Mouse (Mus musculus) testis, adult 2 months (tissue): Measurements from ENCODE around the gene Set. TPM values are rescaled to one million over a fixed set of nuclear protein-coding genes. Genes with fewer than 3 reads are reported as not detected.

Experiments used
- H3K27ac ChIP-seq: fragments of 200-500 bp; 2 replicates; pipeline ENCODE4 v1.5.1; 2012; ENCODE audit warnings: low read depth, low read length; ENCODE audit not compliant: control insufficient read depth, insufficient read depth
- H3K27me3 ChIP-seq: fragments of 200-500 bp; 2 replicates; pipeline ENCODE4 v1.6.1; 2012; ENCODE audit warnings: mild to moderate bottlenecking, low read length, moderate library complexity; ENCODE audit not compliant: control insufficient read depth, insufficient read depth
- H3K36me3 ChIP-seq: fragments of 200-500 bp; 2 replicates; pipeline ENCODE4 v1.6.1; 2012; ENCODE audit warnings: mild to moderate bottlenecking, low read length; ENCODE audit not compliant: control insufficient read depth, insufficient read depth
- H3K4me1 ChIP-seq: fragments of 200-500 bp; 2 replicates; pipeline ENCODE4 v1.6.1; 2012; ENCODE audit warnings: low read length; ENCODE audit not compliant: control insufficient read depth, insufficient read depth
- H3K4me3 ChIP-seq: fragments of 200-500 bp; 2 replicates; pipeline ENCODE4 v1.5.1; 2012; ENCODE audit warnings: low read depth, mild to moderate bottlenecking, low read length, moderate library complexity, mixed read lengths; ENCODE audit not compliant: control insufficient read depth
- CTCF ChIP-seq: fragments of 200-500 bp; IDR thresholded peaks from 2 replicates; pipeline ENCODE4 v1.5.1; 2012; ENCODE audit warnings: low read depth, mild to moderate bottlenecking, inconsistent platforms, low read length, moderate library complexity; ENCODE audit not compliant: control insufficient read depth, insufficient read depth, insufficient replicate concordance
- POLR2A ChIP-seq: fragments of 200-500 bp; IDR thresholded peaks from 2 replicates; pipeline ENCODE4 v1.6.1; 2012; ENCODE audit warnings: low read depth, mild to moderate bottlenecking, inconsistent platforms, low read length, moderate library complexity; ENCODE audit not compliant: control insufficient read depth
- polyA plus RNA-seq: library from polyadenylated mRNA; depleted of rRNA; stranded (reverse); fragments of >200 nt; gene quantifications from 2 replicates; pipeline ENCODE4 v1.2.3, GENCODE M21; 2012; rRNA removed

Gene Set
- polyA plus RNA-seq, 1 experiment, result 38.9 TPM

DNA sequence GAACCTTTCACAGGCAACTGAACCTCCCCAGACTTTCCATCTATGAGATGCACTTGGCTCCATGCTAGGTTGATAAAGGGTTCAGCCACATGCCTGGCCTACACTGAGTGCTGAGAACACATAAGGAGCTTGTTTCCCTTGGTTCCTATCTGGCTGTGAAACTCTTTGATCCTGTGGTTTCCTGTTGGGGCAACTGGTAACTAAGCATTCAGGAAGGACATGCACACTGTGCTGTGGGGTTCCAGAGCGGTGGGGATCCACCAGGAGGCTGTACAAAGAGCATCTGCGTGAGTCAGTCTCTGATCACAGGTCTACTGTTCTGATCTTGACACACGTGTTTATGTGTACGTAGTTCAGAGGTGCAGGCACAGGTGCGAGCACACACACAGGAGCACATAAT, 55.4 kb downstream of the Set start:
- H3K4me1 ChIP-seq, result no peaks in the 10 kb centered on the region
- H3K27ac ChIP-seq, result no peak overlapping the region
- H3K4me3 ChIP-seq, result no peak overlapping the region
- no peaks in the 10 kb centered on the region for H3K27me3 ChIP-seq
- TF ChIP-seq CTCF (no peak), POLR2A (no peak)
- peaks cover 3% of the 10 kb centered on the region for H3K36me3 ChIP-seq

DNA sequence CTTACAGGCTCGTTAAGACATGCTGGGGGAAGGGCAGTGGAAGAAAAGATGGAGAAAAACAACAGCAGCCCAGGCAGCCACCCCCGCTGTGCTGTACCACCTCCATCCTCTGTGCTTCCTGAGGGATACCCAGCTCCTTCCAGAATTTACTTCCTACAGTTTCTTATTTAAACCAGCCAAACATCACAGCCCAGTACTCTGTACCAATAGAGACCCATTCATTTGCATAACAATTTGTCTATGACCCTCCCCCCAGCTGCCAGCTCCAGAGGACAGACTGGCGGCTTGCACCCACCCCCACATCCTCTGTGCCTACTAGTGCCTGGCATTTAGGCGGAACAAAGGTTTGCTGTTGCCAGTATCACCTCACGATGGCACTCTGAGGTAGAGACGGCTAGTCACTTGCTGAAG, 62.5 kb downstream of the Set start:
- Histone ChIP-seq H3K4me1 (peaks cover 7% of the 10 kb centered on the region; the same call in 1 of the 2 replicates), H3K27me3 (no peaks in the 10 kb centered on the region), H3K36me3 (no peaks in the 10 kb centered on the region; the same call in 1 of the 2 replicates), H3K27ac (no peak overlapping the region), H3K4me3 (no peak overlapping the region)
- TF ChIP-seq POLR2A (no peak), CTCF (no peak)

DNA sequence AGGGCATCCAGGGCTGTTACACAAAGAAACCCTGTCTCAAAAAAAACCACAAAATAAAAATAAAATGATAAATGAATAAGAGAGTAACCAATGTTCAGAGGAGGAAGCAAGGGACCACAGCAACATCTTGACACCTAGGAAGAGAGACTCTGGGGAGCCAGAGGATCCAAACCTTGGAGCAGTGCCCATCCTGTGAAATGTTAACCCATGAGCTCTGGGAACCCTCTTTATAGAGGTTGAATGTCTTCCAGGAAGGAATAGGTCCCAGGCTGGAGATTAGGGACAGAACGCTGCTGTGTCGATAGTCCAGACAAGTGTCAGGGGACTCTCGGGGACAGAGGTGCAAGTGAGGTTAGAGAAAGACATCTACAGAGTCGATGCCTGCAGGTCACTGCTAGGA, 63.1 kb downstream of the Set start:
- Histone ChIP-seq H3K27me3 (no peaks in the 10 kb centered on the region), H3K27ac (no peak overlapping the region), H3K36me3 (no peaks in the 10 kb centered on the region; the same call in 1 of the 2 replicates), H3K4me3 (no peak overlapping the region), H3K4me1 (peaks cover 9% of the 10 kb centered on the region; the same call in 1 of the 2 replicates)
- TF ChIP-seq CTCF, result no peak

Other genes with a start within 250 kb of the Set start
- gene Urm1, start 237.3 kb upstream of the Set start, polyA plus RNA-seq, result 22.7 and 25.1 TPM in 2 replicates
- gene Cercam, start 188.2 kb upstream of the Set start, polyA plus RNA-seq, result 8.9 and 10.1 TPM in 2 replicates
- gene Odf2, start 168.2 kb upstream of the Set start, polyA plus RNA-seq, result 1,873 and 2,193 TPM in 2 replicates
- gene Gle1, start 122.0 kb upstream of the Set start, polyA plus RNA-seq, result 31.4 and 36.0 TPM in 2 replicates
- 112 and 117 TPM in 2 replicates for gene Sptan1, start 91.8 kb upstream of the Set start, polyA plus RNA-seq
- 77.0 and 84.3 TPM in 2 replicates for gene Wdr34, start 8.5 kb upstream of the Set start, polyA plus RNA-seq
- 5.8 and 6.0 TPM in 2 replicates for gene Pkn3, start 20.3 kb downstream of the Set start, polyA plus RNA-seq
- 156 and 170 TPM in 2 replicates for gene Zdhhc12, start 36.3 kb downstream of the Set start, polyA plus RNA-seq
- gene Zer1, start 67.2 kb downstream of the Set start, polyA plus RNA-seq, result 62.3 and 62.4 TPM in 2 replicates
- gene Tbc1d13, start 76.4 kb downstream of the Set start, polyA plus RNA-seq, result 24.4 and 26.2 TPM in 2 replicates
- 2.4 and 2.9 TPM in 2 replicates for gene Endog, start 114.1 kb downstream of the Set start, polyA plus RNA-seq
- gene Spout1, start 121.1 kb downstream of the Set start, polyA plus RNA-seq, result 149 and 160 TPM in 2 replicates
- gene Kyat1, start 148.5 kb downstream of the Set start, polyA plus RNA-seq, result 16.0 and 16.4 TPM in 2 replicates
- gene Lrrc8a, start 180.3 kb downstream of the Set start, polyA plus RNA-seq, result 8.8 TPM in 2 replicates
- gene Gm28035, start 183.2 kb downstream of the Set start, polyA plus RNA-seq, result 0.76 and 0.98 TPM in 2 replicates
- 1.8 and 3.0 TPM in 2 replicates for gene Phyhd1, start 208.8 kb downstream of the Set start, polyA plus RNA-seq
- gene Gm28038, start 223.7 kb downstream of the Set start, polyA plus RNA-seq, result not detected in 2 replicates
- 6.2 and 6.6 TPM in 2 replicates for gene Dolk, start 229.0 kb downstream of the Set start, polyA plus RNA-seq
- 125 and 135 TPM in 2 replicates for gene Nup188, start 229.0 kb downstream of the Set start, polyA plus RNA-seq